In genomic region chr2:38939047-38939446, GRCm38 (mm10) we compare ENCODE assay signal across 17 mouse cellular contexts. TPM values are rescaled to one million over a fixed set of nuclear protein-coding genes. Genes with fewer than 3 reads are reported as not detected.
DNase-seq lines count a peak whose midpoint lies in the region; ATAC-seq and TF ChIP-seq lines count a peak whose summit lies in the region.
"Had no signal": no experiment of that assay in that cellular context is flagged by ENCODE, and none has a peak within 500 bp of the region (broad histone marks: within the 10 kb centered on the region; RNA-seq: fewer than 3 reads in every experiment).

No protein-coding gene starts in this region.

- no peak overlapping the region for H3K4me2 ChIP-seq in liver, postnatal 0 days (ENCODE audit: low read depth, low read length)
- no peak overlapping the region for H3K4me2 ChIP-seq in liver, embryonic 11.5 days
- H3K4me2 ChIP-seq: embryonic facial prominence, embryonic 13.5 days; heart, embryonic 13.5 days; limb, embryonic 13.5 days had no signal

- TF ChIP-seq EP300 in liver, postnatal 0 days (IDR thresholded peaks at IDR 0.05; ENCODE audit: low read depth): no peak

- H3K9ac ChIP-seq in liver, postnatal 0 days (replicated peaks): no peak overlapping the region
- H3K9ac ChIP-seq in liver, embryonic 11.5 days (ENCODE audit: low read depth, low read length): no peak overlapping the region
- H3K9ac ChIP-seq: embryonic facial prominence, embryonic 13.5 days; heart, embryonic 13.5 days; limb, embryonic 13.5 days had no signal

- no peak for ATAC-seq in liver, postnatal 0 days
- ATAC-seq in liver, embryonic 11.5 days (replicated peaks; ENCODE audit: low FRiP score): no peak
- ATAC-seq in G1E (ENCODE audit: extremely low read depth, insufficient number of reproducible peaks, low FRiP score, poor library complexity, severe bottlenecking): no peak

- peak; percentile 46 for TF ChIP-seq CTCF in liver, postnatal 0 days (IDR thresholded peaks at IDR 0.05; ENCODE audit: low read depth)
- 0 out of 2 replicates have a peak, but pooled peaks have one; percentile 10 for TF ChIP-seq CTCF in G1E (IDR thresholded peaks at IDR 0.05; ENCODE audit: low read depth, low read length)
- 0 out of 2 replicates have a peak, but pooled peaks have one; percentile 10 for TF ChIP-seq CTCF in olfactory bulb, adult 2 months (IDR thresholded peaks at IDR 0.05; ENCODE audit: insufficient read depth, low read depth, low read length)

- peaks cover 17% of the 10 kb centered on the region for H3K4me1 ChIP-seq in heart, embryonic 10.5 days
- H3K4me1 ChIP-seq in liver, postnatal 0 days (ENCODE audit: insufficient read depth): no peaks in the 10 kb centered on the region
- H3K4me1 ChIP-seq in liver, embryonic 11.5 days (replicated peaks; ENCODE audit: control insufficient read depth, insufficient read depth, low read length): no peaks in the 10 kb centered on the region
- no peaks in the 10 kb centered on the region for H3K4me1 ChIP-seq in G1E (ENCODE audit: insufficient read depth, low read depth, low read length)
- peaks cover 10% of the 10 kb centered on the region for H3K4me1 ChIP-seq in olfactory bulb, adult 2 months (ENCODE audit: control insufficient read depth, insufficient read depth, low read length)

- 0 out of 2 replicates have a peak, but pooled peaks cover 6% of the 10 kb centered on the region for H3K27me3 ChIP-seq in heart, embryonic 10.5 days (ENCODE audit: insufficient read depth, poor library complexity, severe bottlenecking)
- H3K27me3 ChIP-seq in liver, postnatal 0 days (ENCODE audit: insufficient read depth, low read length): no peaks in the 10 kb centered on the region
- no peaks in the 10 kb centered on the region for H3K27me3 ChIP-seq in liver, embryonic 11.5 days (replicated peaks; ENCODE audit: control insufficient read depth, insufficient read depth, low read length)
- peaks cover 35% of the 10 kb centered on the region for H3K27me3 ChIP-seq in G1E (ENCODE audit: insufficient read depth, low read length)
- H3K27me3 ChIP-seq: embryonic facial prominence, embryonic 13.5 days; heart, embryonic 13.5 days; limb, embryonic 13.5 days had no signal

- H3K4me3 ChIP-seq in heart, embryonic 10.5 days: no peak overlapping the region
- no peak overlapping the region for H3K4me3 ChIP-seq in liver, postnatal 0 days (ENCODE audit: low read depth, low read length)
- H3K4me3 ChIP-seq in liver, embryonic 11.5 days (ENCODE audit: low read depth, low read length): no peak overlapping the region
- no peak overlapping the region for H3K4me3 ChIP-seq in G1E (ENCODE audit: low read depth, low read length)
- H3K4me3 ChIP-seq in olfactory bulb, adult 2 months (ENCODE audit: insufficient read depth, low read depth, low read length): no peak overlapping the region
- H3K4me3 ChIP-seq: embryonic facial prominence, embryonic 13.5 days; heart, embryonic 13.5 days; limb, embryonic 13.5 days had no signal

- no peaks in the 10 kb centered on the region for H3K36me3 ChIP-seq in heart, embryonic 10.5 days
- no peaks in the 10 kb centered on the region for H3K36me3 ChIP-seq in liver, postnatal 0 days (replicated peaks; ENCODE audit: insufficient read depth, low read length)
- H3K36me3 ChIP-seq in liver, embryonic 11.5 days (ENCODE audit: control insufficient read depth, insufficient read depth, low read length): no peaks in the 10 kb centered on the region
- no peaks in the 10 kb centered on the region for H3K36me3 ChIP-seq in G1E (replicated peaks)
- H3K36me3 ChIP-seq: embryonic facial prominence, embryonic 13.5 days; heart, embryonic 13.5 days; limb, embryonic 13.5 days had no signal

- DNase-seq in heart, adult 11 months: peak; percentile 56
- DNase-seq in heart, embryonic 10.5 days (ENCODE audit: low spot score): no peak
- DNase-seq in liver, postnatal 0 days: no peak
- DNase-seq in liver, embryonic 11.5 days (ENCODE audit: low spot score): no peak
- no peak for DNase-seq in G1E (ENCODE audit: low spot score)
- DNase-seq in urinary bladder, postnatal 25 days (ENCODE audit: low spot score): no peak
- no peak for DNase-seq in natural killer cell, adult 2 months (ENCODE audit: low spot score in 2 of 2)
- DNase-seq: cerebellum, adult 11-12 months; gastrocnemius, postnatal 25 days; kidney, adult 2 months; kidney, postnatal 4 days; lung, adult 2 months; retina, postnatal 1 day had no signal

- H3K9me3 ChIP-seq in heart, embryonic 10.5 days: no peaks in the 10 kb centered on the region
- H3K9me3 ChIP-seq in liver, postnatal 0 days (ENCODE audit: low read length): no peaks in the 10 kb centered on the region
- no peaks in the 10 kb centered on the region for H3K9me3 ChIP-seq in liver, embryonic 11.5 days (ENCODE audit: control insufficient read depth, low read length)
- H3K9me3 ChIP-seq in G1E (replicated peaks): no peaks in the 10 kb centered on the region
- H3K9me3 ChIP-seq: embryonic facial prominence, embryonic 13.5 days; limb, embryonic 13.5 days had no signal

- no peak overlapping the region for H3K27ac ChIP-seq in heart, embryonic 10.5 days
- H3K27ac ChIP-seq in liver, postnatal 0 days (ENCODE audit: low read depth): no peak overlapping the region
- no peak overlapping the region for H3K27ac ChIP-seq in liver, embryonic 11.5 days (ENCODE audit: low read depth, low read length)
- no peak overlapping the region for H3K27ac ChIP-seq in olfactory bulb, adult 2 months (ENCODE audit: insufficient read depth, low read depth, low read length)
- H3K27ac ChIP-seq: embryonic facial prominence, embryonic 13.5 days; heart, embryonic 13.5 days; limb, embryonic 13.5 days had no signal

- TF ChIP-seq POLR2A in olfactory bulb, adult 2 months (IDR thresholded peaks at IDR 0.05; ENCODE audit: insufficient read depth, low read depth, low read length): no peak

- 73% methylated on average over 2 of the region's 2 CpGs for WGBS in heart, embryonic 10.5 days
- 64% methylated on average over 2 of the region's 2 CpGs for WGBS in liver, postnatal 0 days (ENCODE audit: insufficient replicate concordance)
- WGBS in liver, embryonic 11.5 days: 61% methylated on average over 2 of the region's 2 CpGs
- WGBS in olfactory bulb, adult 2 months: 71% methylated on average over 2 of the region's 2 CpGs

RNA-seq across cellular contexts. Expression of gene Olfml2a, which starts 7.3 kb away (rescaled TPM):
- polyA plus RNA-seq in heart, embryonic 10.5 days (2016; fragmentation: Nextera tagmentation; extraction: Ambion mirVana): 2.1 and 3.0 TPM in 2 replicates
- polyA plus RNA-seq in liver, postnatal 0 days (2015; fragmentation: Nextera tagmentation; extraction: Ambion mirVana): 0.06 and 0.12 TPM in 2 replicates
- polyA plus RNA-seq in liver, embryonic 11.5 days (2014; fragmentation: Nextera tagmentation; extraction: Ambion mirVana): 0.38 and 0.75 TPM in 2 replicates
- not detected in 2 replicates for total RNA-seq in G1E (2014; fragmentation: Nextera tagmentation)
- 0.05 and 0.12 TPM in 2 replicates for total RNA-seq in G1E (2017)
- polyA plus RNA-seq in G1E (2012): not detected in 2 replicates
- not detected in 2 replicates for polyA plus RNA-seq in olfactory bulb, adult 2 months (2012; ENCODE audit: insufficient read depth, insufficient read length, low replicate concordance, missing spikeins)

RNA-seq across cellular contexts. Expression of gene Nr6a1, which starts 11.6 kb away (rescaled TPM):
- 2.1 and 4.5 TPM in 2 replicates for polyA plus RNA-seq in heart, embryonic 10.5 days (2016; fragmentation: Nextera tagmentation; extraction: Ambion mirVana)
- polyA plus RNA-seq in liver, postnatal 0 days (2015; fragmentation: Nextera tagmentation; extraction: Ambion mirVana): 0.83 and 1.1 TPM in 2 replicates
- 3.3 and 5.1 TPM in 2 replicates for polyA plus RNA-seq in liver, embryonic 11.5 days (2014; fragmentation: Nextera tagmentation; extraction: Ambion mirVana)
- total RNA-seq in G1E (2014; fragmentation: Nextera tagmentation): 12.0 and 14.6 TPM in 2 replicates
- total RNA-seq in G1E (2017): 3.3 and 7.7 TPM in 2 replicates
- polyA plus RNA-seq in G1E (2012): 0.68 and 0.81 TPM in 2 replicates
- polyA plus RNA-seq in olfactory bulb, adult 2 months (2012; ENCODE audit: insufficient read depth, insufficient read length, low replicate concordance, missing spikeins): not detected in 2 replicates

RNA-seq across cellular contexts. Expression of gene Wdr38, which starts 58.2 kb away (rescaled TPM):
- 0.89 and 1.4 TPM in 2 replicates for polyA plus RNA-seq in heart, embryonic 10.5 days (2016; fragmentation: Nextera tagmentation; extraction: Ambion mirVana)
- 0.53 and 0.60 TPM in 2 replicates for polyA plus RNA-seq in liver, postnatal 0 days (2015; fragmentation: Nextera tagmentation; extraction: Ambion mirVana)
- polyA plus RNA-seq in liver, embryonic 11.5 days (2014; fragmentation: Nextera tagmentation; extraction: Ambion mirVana): 1.4 TPM in 2 replicates
- 1.6 and 1.9 TPM in 2 replicates for total RNA-seq in G1E (2014; fragmentation: Nextera tagmentation)
- total RNA-seq in G1E (2017): 1.8 and 2.3 TPM in 2 replicates
- polyA plus RNA-seq in G1E (2012): 0.25 and 0.34 TPM in 2 replicates
- polyA plus RNA-seq in olfactory bulb, adult 2 months (2012; ENCODE audit: insufficient read depth, insufficient read length, low replicate concordance, missing spikeins): not detected in 2 replicates
